ENCODE assay signal across 8 mouse cellular contexts in genomic region chr2:129947847-129948553, GRCm38 (mm10).
DNase-seq lines count a peak whose midpoint lies in the region; ATAC-seq lines count a peak whose summit lies in the region.

No protein-coding gene starts in this region.

- H3K9ac ChIP-seq in liver, embryonic 11.5 days (ENCODE audit: low read depth, low read length), result no peak overlapping the region
- peak overlapping the region; percentile 9; the same call in 1 of the 2 replicates for H3K9ac ChIP-seq in embryonic facial prominence, embryonic 15.5 days
- no peak overlapping the region for H3K9ac ChIP-seq in limb, embryonic 12.5 days (replicated peaks)
- 0 out of 2 replicates have a peak overlapping the region, but pooled peaks have one; percentile 35 for H3K9ac ChIP-seq in neural tube, embryonic 13.5 days

- DNase-seq in liver, embryonic 11.5 days (ENCODE audit: low spot score), result no peak
- no peak for DNase-seq in liver
- no peak for DNase-seq in gastrocnemius, postnatal 25 days
- no peak for DNase-seq in spleen, postnatal 4 days (ENCODE audit: low spot score in 2 of 2)
- no peak for DNase-seq in urinary bladder, postnatal 14 days (ENCODE audit: low spot score)

- WGBS in liver, embryonic 11.5 days, result 58% methylated on average over 20 of the region's 20 CpGs
- WGBS in embryonic facial prominence, embryonic 15.5 days, result 42% methylated on average over 20 of the region's 20 CpGs
- WGBS in limb, embryonic 12.5 days, result 47% methylated on average over 20 of the region's 20 CpGs
- WGBS in neural tube, embryonic 13.5 days, result 45% methylated on average over 20 of the region's 20 CpGs

- H3K4me3 ChIP-seq in liver, embryonic 11.5 days (ENCODE audit: low read depth, low read length), result peak overlapping the region; percentile 18; the same call in 1 of the 2 replicates
- H3K4me3 ChIP-seq in embryonic facial prominence, embryonic 15.5 days (replicated peaks), result peak overlapping the region; percentile 12; the same call in 1 of the 2 replicates
- H3K4me3 ChIP-seq in limb, embryonic 12.5 days (replicated peaks), result peak overlapping the region; percentile 26
- peak overlapping the region; percentile 15; the same call in 1 of the 2 replicates for H3K4me3 ChIP-seq in neural tube, embryonic 13.5 days

- H3K4me2 ChIP-seq in liver, embryonic 11.5 days, result peak overlapping the region; percentile 37
- H3K4me2 ChIP-seq in embryonic facial prominence, embryonic 15.5 days (replicated peaks), result peak overlapping the region; percentile 24; the same call in 1 of the 2 replicates
- H3K4me2 ChIP-seq in limb, embryonic 12.5 days, result peak overlapping the region; percentile 44
- H3K4me2 ChIP-seq in neural tube, embryonic 13.5 days, result peak overlapping the region; percentile 40

- H3K36me3 ChIP-seq in liver, embryonic 11.5 days (ENCODE audit: control insufficient read depth, insufficient read depth, low read length), result no peaks in the 10 kb centered on the region
- H3K36me3 ChIP-seq in embryonic facial prominence, embryonic 15.5 days, result no peaks in the 10 kb centered on the region
- no peaks in the 10 kb centered on the region for H3K36me3 ChIP-seq in limb, embryonic 12.5 days
- H3K36me3 ChIP-seq in neural tube, embryonic 13.5 days, result no peaks in the 10 kb centered on the region

- no peak overlapping the region for H3K27ac ChIP-seq in liver, embryonic 11.5 days (ENCODE audit: low read depth, low read length)
- no peak overlapping the region for H3K27ac ChIP-seq in embryonic facial prominence, embryonic 15.5 days (replicated peaks)
- no peak overlapping the region for H3K27ac ChIP-seq in limb, embryonic 12.5 days
- no peak overlapping the region for H3K27ac ChIP-seq in neural tube, embryonic 13.5 days (replicated peaks)

- ATAC-seq in liver, embryonic 11.5 days (replicated peaks; ENCODE audit: low FRiP score), result no peak
- ATAC-seq in embryonic facial prominence, embryonic 15.5 days (ENCODE audit: insufficient number of reproducible peaks, low FRiP score, low TSS enrichment, low read depth), result no peak
- no peak for ATAC-seq in limb, embryonic 12.5 days (ENCODE audit: insufficient number of reproducible peaks, insufficient read depth, low FRiP score, low TSS enrichment, low read depth)
- no peak for ATAC-seq in neural tube, embryonic 13.5 days (ENCODE audit: low read depth)

- no peaks in the 10 kb centered on the region for H3K27me3 ChIP-seq in liver, embryonic 11.5 days (replicated peaks; ENCODE audit: control insufficient read depth, insufficient read depth, low read length)
- peaks cover 4% of the 10 kb centered on the region; the same call in 1 of the 2 replicates for H3K27me3 ChIP-seq in embryonic facial prominence, embryonic 15.5 days
- H3K27me3 ChIP-seq in limb, embryonic 12.5 days, result no peaks in the 10 kb centered on the region
- no peaks in the 10 kb centered on the region for H3K27me3 ChIP-seq in neural tube, embryonic 13.5 days

- no peaks in the 10 kb centered on the region for H3K9me3 ChIP-seq in liver, embryonic 11.5 days (ENCODE audit: control insufficient read depth, low read length)
- H3K9me3 ChIP-seq in embryonic facial prominence, embryonic 15.5 days (replicated peaks), result no peaks in the 10 kb centered on the region
- H3K9me3 ChIP-seq in limb, embryonic 12.5 days, result no peaks in the 10 kb centered on the region
- H3K9me3 ChIP-seq in neural tube, embryonic 13.5 days, result no peaks in the 10 kb centered on the region

- no peaks in the 10 kb centered on the region for H3K4me1 ChIP-seq in liver, embryonic 11.5 days (replicated peaks; ENCODE audit: control insufficient read depth, insufficient read depth, low read length)
- peaks cover 3% of the 10 kb centered on the region; the same call in 1 of the 2 replicates for H3K4me1 ChIP-seq in embryonic facial prominence, embryonic 15.5 days
- H3K4me1 ChIP-seq in limb, embryonic 12.5 days (replicated peaks), result 0 out of 2 replicates have a peak, but pooled peaks cover 8% of the 10 kb centered on the region
- H3K4me1 ChIP-seq in neural tube, embryonic 13.5 days (replicated peaks), result peaks cover 7% of the 10 kb centered on the region; the same call in 1 of the 2 replicates

Comparison
In these comparisons a context has a peak if more than half of its experiments do, and no peak if none do; other contexts are left out.
1. H3K9ac ChIP-seq: peak in embryonic facial prominence, embryonic 15.5 days (single experiment) and neural tube, embryonic 13.5 days (single experiment); none in liver, embryonic 11.5 days (single experiment) and limb, embryonic 12.5 days (single experiment).
2. Peak in every context shown above with its lines, with median percentiles within 50 percentile points of each other: H3K4me2 ChIP-seq and H3K4me3 ChIP-seq.